Mouse (Mus musculus) midbrain, postnatal 0 days (tissue): ENCODE results near the gene Cym. TPM values are rescaled to one million over a fixed set of nuclear protein-coding genes. Genes with fewer than 3 reads are reported as not detected.

Source experiments
- ATAC-seq: fragments of 200-750 bp; cut with Nextera tagmentation; 2 replicates; pipeline ENCODE4 v1.8.0; 2017; ENCODE audit warnings: moderate number of reproducible peaks, mild to moderate bottlenecking, moderate TSS enrichment, moderate library complexity; ENCODE audit not compliant: low FRiP score
- DNase-seq: peaks from one replicate; pipeline ENCODE4 v3.0.0-alpha.2; 2015; ENCODE audit warnings: low spot score
- H3K27ac ChIP-seq: fragments of 300-500 bp; sonication (generic); 2 replicates; pipeline ENCODE4 v1.5.1; 2014; ENCODE audit warnings: low read depth, mild to moderate bottlenecking, low read length, mixed read lengths
- H3K27me3 ChIP-seq: fragments of 300-500 bp; sonication (generic); 2 replicates; pipeline ENCODE4 v1.6.1; 2014; ENCODE audit warnings: low read length, control low read depth, mixed read lengths; ENCODE audit not compliant: insufficient read depth
- H3K36me3 ChIP-seq: fragments of 300-500 bp; sonication (generic); 2 replicates; pipeline ENCODE4 v1.6.1; 2014; ENCODE audit warnings: low read length, control low read depth, mixed read lengths; ENCODE audit not compliant: insufficient read depth
- H3K4me1 ChIP-seq: fragments of 300-500 bp; sonication (generic); 2 replicates; pipeline ENCODE4 v1.6.1; 2014; ENCODE audit warnings: mild to moderate bottlenecking, control low read depth, antibody characterized with exemption, low read length, mixed read lengths; ENCODE audit not compliant: insufficient read depth
- H3K4me2 ChIP-seq: fragments of 300-500 bp; sonication (generic); 2 replicates; pipeline ENCODE4 v1.6.1; 2014; ENCODE audit warnings: low read depth, mild to moderate bottlenecking, low read length, mixed read lengths; ENCODE audit not compliant: poor library complexity, severe bottlenecking
- H3K4me3 ChIP-seq: fragments of 300-500 bp; sonication (generic); 2 replicates; pipeline ENCODE4 v1.5.1; 2014; ENCODE audit warnings: low read depth, mild to moderate bottlenecking, low read length, moderate library complexity
- H3K9ac ChIP-seq: fragments of 300-500 bp; sonication (generic); replicated peaks from 2 replicates; pipeline ENCODE4 v1.6.1; 2014; ENCODE audit warnings: mild to moderate bottlenecking, low read length, moderate library complexity, mixed read lengths; ENCODE audit not compliant: poor library complexity, severe bottlenecking
- H3K9me3 ChIP-seq: fragments of 300-500 bp; sonication (generic); 2 replicates; pipeline ENCODE4 v1.6.1; 2016; ENCODE audit warnings: low read length, control low read depth
- CTCF ChIP-seq: IDR thresholded peaks from 2 replicates; pipeline ENCODE4 v1.5.1; 2016; ENCODE audit warnings: antibody characterized with exemption, mild to moderate bottlenecking
- WGBS: fragments of 180-500 bp; shearing (Covaris S2); extraction: QIAGEN DNeasy Blood & Tissue Kit; methylation state at CpG from one replicate; pipeline ENCODE4 v1.1.7; 2014; 5-methylcytosine and 5-hydroxymethylcytosine counted together
- polyA plus RNA-seq: library from polyadenylated mRNA; unstranded; fragments of >200 nt; fragmentation: Nextera tagmentation; extraction: Ambion mirVana; gene quantifications from 2 replicates; pipeline ENCODE4 v1.2.1, GENCODE M21; 2015
- total RNA-seq: library from RNA; depleted of rRNA; stranded (reverse); fragments of >200 nt; gene quantifications from 2 replicates; pipeline ENCODE4 v1.2.3, GENCODE M21; 2014

The Cym gene
- total and polyA plus RNA-seq, 2 experiments from 2014 or later: 0.16 TPM; not detected in 1

GRCm38 (mm10) chr3:107218572-107218971 lies 3.0 kb downstream of the Cym start:
- Histone ChIP-seq H3K27ac (no peak overlapping the region), H3K9me3 (no peaks in the 10 kb centered on the region), H3K36me3 (no peaks in the 10 kb centered on the region), H3K27me3 (no peaks in the 10 kb centered on the region), H3K9ac (no peak overlapping the region), H3K4me1 (no peaks in the 10 kb centered on the region), H3K4me2 (no peak overlapping the region), H3K4me3 (no peak overlapping the region)
- DNase-seq: no peak
- no peak for TF ChIP-seq CTCF
- 96% methylated on average over 7 of the region's 7 CpGs for WGBS
- no peak for ATAC-seq

- Histone ChIP-seq H3K36me3 (no peaks in the 10 kb centered on the region), H3K27me3 (no peaks in the 10 kb centered on the region), H3K27ac (no peak overlapping the region), H3K4me2 (no peak overlapping the region), H3K4me3 (no peak overlapping the region), H3K9ac (no peak overlapping the region), H3K4me1 (no peaks in the 10 kb centered on the region), H3K9me3 (no peaks in the 10 kb centered on the region)
- 84% methylated on average over 3 of the region's 3 CpGs for WGBS
- DNase-seq (no peak), ATAC-seq (no peak)
- TF ChIP-seq CTCF: no peak
Measured at GRCm38 (mm10) chr3:107217101-107217480, 4.4 kb downstream of the Cym start.

DNA sequence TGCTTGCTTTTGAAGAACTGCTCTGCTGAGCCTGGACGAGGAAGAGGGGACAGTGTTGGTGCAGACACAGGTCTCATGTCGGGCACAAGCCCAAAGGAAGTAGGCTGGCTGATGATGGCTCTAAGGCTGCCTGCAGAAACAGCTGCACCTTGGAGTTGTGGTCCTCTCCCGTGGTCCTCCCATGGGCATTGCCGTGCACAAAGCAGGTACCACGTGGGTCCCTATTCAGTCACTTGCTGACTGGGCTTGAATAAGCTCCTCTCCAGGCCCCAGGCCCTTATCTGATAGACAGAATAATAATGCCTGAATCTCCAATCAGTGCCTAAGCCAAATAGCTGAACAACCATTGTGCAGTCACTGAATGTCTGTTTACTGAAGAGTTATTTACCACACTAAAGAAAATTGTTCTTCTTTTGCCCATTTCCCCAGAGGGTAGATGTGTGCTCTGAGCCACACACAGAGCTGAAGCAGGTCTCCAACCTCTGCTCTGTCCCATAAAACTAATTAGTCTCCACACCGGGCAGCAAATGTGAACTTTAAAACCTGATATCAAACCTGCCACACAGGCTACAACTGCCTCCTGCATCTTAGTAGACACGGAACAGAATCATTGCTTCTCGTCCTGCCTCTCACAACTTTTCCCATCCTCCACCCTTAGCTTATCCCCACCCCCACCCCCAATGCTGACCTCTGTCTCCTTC lies 5.0 kb downstream of the Cym start:
- DNase-seq (no peak), ATAC-seq (no peak)
- no peak for TF ChIP-seq CTCF
- Histone ChIP-seq H3K27ac (no peak overlapping the region), H3K4me2 (no peak overlapping the region), H3K36me3 (no peaks in the 10 kb centered on the region), H3K9me3 (no peaks in the 10 kb centered on the region), H3K4me3 (no peak overlapping the region), H3K9ac (no peak overlapping the region), H3K4me1 (no peaks in the 10 kb centered on the region), H3K27me3 (no peaks in the 10 kb centered on the region)
- WGBS: 71% methylated on average over 8 of the region's 8 CpGs

DNA sequence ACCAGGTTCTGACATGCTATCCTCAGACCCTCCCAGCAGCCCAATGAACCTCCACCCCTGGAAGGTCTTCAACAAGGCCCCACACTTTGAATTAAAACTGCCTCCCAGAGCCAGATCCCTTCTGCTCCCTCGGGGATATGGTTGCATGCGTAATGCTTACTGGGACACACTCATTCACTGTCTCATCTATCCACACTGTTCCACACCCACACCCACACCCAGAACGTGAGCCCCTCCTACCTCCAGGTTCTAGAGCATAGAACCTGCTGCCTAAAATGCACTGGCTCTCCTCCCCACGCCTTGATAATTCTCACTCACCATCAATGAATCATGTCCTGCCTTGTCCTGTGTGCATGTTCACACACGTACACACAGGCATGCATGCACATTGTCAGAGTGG lies 6.9 kb downstream of the Cym start:
- no peak for ATAC-seq
- WGBS: 87% methylated on average over 5 of the region's 5 CpGs

DNA sequence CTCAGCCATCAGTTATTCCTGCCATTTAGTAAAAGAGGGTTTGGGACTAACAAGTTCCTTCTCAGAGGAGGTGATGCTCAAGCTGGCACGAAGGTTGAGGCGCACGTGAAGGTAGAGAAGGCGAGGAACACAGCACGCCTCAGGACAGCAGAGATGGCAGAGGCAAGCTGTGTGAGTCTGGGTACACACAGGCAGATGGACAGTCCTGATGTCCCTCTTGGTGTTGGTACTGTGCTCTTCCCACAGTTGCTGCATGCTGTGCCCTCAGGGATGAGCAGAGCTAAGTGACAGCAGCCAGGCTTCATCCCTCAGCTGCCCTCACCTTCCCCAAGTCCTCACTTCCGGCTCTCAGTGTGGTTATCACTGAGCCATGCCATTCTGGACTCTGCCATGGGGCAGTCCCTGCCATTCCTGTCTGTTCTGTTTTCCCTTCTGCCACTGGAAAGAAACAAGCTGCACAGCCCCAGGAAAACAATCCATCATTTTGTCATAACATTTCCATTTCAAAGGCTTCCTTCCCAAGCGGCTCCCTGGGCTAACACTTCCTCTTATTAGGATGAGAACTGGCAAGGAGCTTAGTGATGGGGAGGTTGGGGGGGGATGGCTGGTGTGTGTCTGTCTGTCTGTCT lies 13.8 kb downstream of the Cym start:
- no peak overlapping the region for H3K27ac ChIP-seq
- WGBS: 60% methylated on average over 7 of the region's 7 CpGs
- DNase-seq: peak; percentile 56
- TF ChIP-seq CTCF: no peak
- no peak overlapping the region for H3K9ac ChIP-seq
- no peaks in the 10 kb centered on the region for H3K27me3 ChIP-seq
- H3K36me3 ChIP-seq: no peaks in the 10 kb centered on the region
- no peaks in the 10 kb centered on the region for H3K9me3 ChIP-seq
- no peak overlapping the region for H3K4me3 ChIP-seq
- H3K4me1 ChIP-seq: no peaks in the 10 kb centered on the region
- ATAC-seq: peak; percentile 33; the same call in 1 of the 2 replicates
- H3K4me2 ChIP-seq: no peak overlapping the region

More for the DNA sequence above, 6.9 kb downstream of the Cym start:
- TF ChIP-seq CTCF: no peak
- Histone ChIP-seq H3K27me3 (no peaks in the 10 kb centered on the region), H3K9me3 (no peaks in the 10 kb centered on the region), H3K36me3 (no peaks in the 10 kb centered on the region), H3K4me1 (no peaks in the 10 kb centered on the region), H3K4me2 (no peak overlapping the region), H3K9ac (no peak overlapping the region), H3K4me3 (no peak overlapping the region), H3K27ac (no peak overlapping the region)
- no peak for DNase-seq

GRCm38 (mm10) chr3:107206490-107207150 lies 14.9 kb downstream of the Cym start:
- ATAC-seq (no peak), DNase-seq (no peak)
- Histone ChIP-seq H3K9ac (no peak overlapping the region), H3K4me3 (no peak overlapping the region), H3K4me1 (no peaks in the 10 kb centered on the region), H3K9me3 (no peaks in the 10 kb centered on the region), H3K36me3 (no peaks in the 10 kb centered on the region), H3K27me3 (no peaks in the 10 kb centered on the region), H3K27ac (no peak overlapping the region), H3K4me2 (no peak overlapping the region)
- TF ChIP-seq CTCF: no peak
- WGBS: 40% methylated on average over 4 of the region's 4 CpGs
